Mouse (Mus musculus): ENCODE results near the gene Mybphl. TPM values are rescaled to one million over a fixed set of nuclear protein-coding genes. Genes with fewer than 3 reads are reported as not detected.

Gene Mybphl
- polyA plus RNA-seq, 1 experiment from 2014 or later: not detected

DNA sequence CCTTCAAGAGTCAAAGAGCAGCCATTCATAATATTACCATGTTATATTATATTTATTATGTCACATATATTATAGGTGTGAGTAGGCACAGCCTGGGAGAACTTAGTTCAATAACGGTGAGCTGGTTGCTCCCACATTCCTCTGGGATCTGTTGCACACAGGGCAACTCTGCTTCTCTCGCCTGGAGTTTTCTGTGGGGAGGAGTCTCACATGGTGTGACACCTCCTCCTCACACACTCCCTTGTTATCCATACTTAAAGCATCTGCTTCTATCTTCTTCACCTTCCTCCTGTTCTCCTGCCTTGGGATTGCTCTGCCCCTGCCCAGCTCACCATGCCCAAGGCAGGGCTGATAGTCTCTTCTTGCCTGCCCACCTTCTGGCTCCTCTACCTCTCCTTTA is 23.7 kb upstream of the Mybphl start:
- Histone ChIP-seq H3K27me3 (no peaks in the 10 kb centered on the region), H3K9me3 (no peaks in the 10 kb centered on the region), H3K4me2 (replicated peaks) (no peak overlapping the region), H3K9ac (replicated peaks) (no peak overlapping the region), H3K4me3 (replicated peaks) (no peak overlapping the region), H3K36me3 (peaks cover 89% of the 10 kb centered on the region), H3K4me1 (replicated peaks) (no peaks in the 10 kb centered on the region), H3K27ac (no peak overlapping the region)
- no peak for ATAC-seq
- WGBS: 100% methylated on average over 2 of the region's 2 CpGs

- Histone ChIP-seq H3K36me3 (peaks cover 87% of the 10 kb centered on the region), H3K4me2 (replicated peaks) (no peak overlapping the region), H3K9ac (replicated peaks) (no peak overlapping the region), H3K9me3 (no peaks in the 10 kb centered on the region), H3K27me3 (no peaks in the 10 kb centered on the region), H3K4me1 (replicated peaks) (no peaks in the 10 kb centered on the region), H3K27ac (no peak overlapping the region), H3K4me3 (replicated peaks) (no peak overlapping the region)
- no peak for ATAC-seq
- 88% methylated on average over 7 of the region's 7 CpGs for WGBS
These were observed 22.5 kb upstream of the Mybphl start for GRCm38 (mm10) chr3:108342185-108342584.

DNA sequence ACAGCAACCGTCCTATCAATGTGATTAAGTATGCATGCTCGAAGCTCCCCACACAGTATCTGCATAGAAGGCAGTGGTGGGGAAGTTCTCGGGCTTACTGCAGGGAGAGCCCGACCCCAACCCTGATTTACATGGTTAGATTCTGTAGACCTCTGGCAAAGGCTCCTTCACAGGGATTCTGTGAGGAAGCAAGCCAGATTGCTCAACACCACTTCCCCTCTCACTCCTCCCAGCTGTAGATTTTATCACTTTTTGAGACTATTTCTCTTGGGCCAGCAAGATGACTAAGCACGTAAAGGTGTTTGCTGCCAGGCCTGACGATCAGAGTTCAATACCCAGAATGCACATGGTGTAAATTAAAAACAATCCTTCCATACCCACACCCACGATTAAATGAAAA is 18.9 kb upstream of the Mybphl start:
- no peaks in the 10 kb centered on the region for H3K9me3 ChIP-seq
- ATAC-seq: no peak
- no peaks in the 10 kb centered on the region for H3K4me1 ChIP-seq (replicated peaks)
- no peak overlapping the region for H3K9ac ChIP-seq (replicated peaks)
- no peaks in the 10 kb centered on the region for H3K27me3 ChIP-seq
- no peak overlapping the region for H3K27ac ChIP-seq
- H3K4me3 ChIP-seq (replicated peaks): no peak overlapping the region
- H3K4me2 ChIP-seq (replicated peaks): no peak overlapping the region
- 88% methylated on average over 7 of the region's 7 CpGs for WGBS
- peaks cover 89% of the 10 kb centered on the region for H3K36me3 ChIP-seq

DNA sequence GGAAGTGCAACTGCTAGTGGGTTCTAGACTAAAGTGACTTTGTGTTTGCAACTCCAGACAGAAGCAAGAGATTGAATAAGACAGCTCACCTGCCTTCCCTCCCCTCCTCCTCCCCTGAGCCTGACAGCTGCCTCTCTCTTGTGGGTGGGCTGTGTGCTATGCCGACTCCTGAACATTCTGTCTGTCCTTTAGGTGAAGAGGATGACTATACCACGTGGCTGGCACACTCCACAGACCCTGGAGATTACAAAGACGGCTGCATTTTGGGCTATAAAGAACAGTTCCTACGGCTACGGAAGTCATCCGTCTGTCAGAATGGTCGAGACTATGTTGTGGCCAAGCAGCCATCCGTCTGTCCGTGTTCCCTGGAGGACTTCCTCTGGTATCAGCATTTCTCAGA is 16.3 kb upstream of the Mybphl start:
- Histone ChIP-seq H3K4me2 (replicated peaks) (no peak overlapping the region), H3K27me3 (no peaks in the 10 kb centered on the region), H3K9me3 (no peaks in the 10 kb centered on the region), H3K4me3 (replicated peaks) (no peak overlapping the region), H3K27ac (no peak overlapping the region), H3K36me3 (peaks cover 87% of the 10 kb centered on the region), H3K9ac (replicated peaks) (no peak overlapping the region), H3K4me1 (replicated peaks) (no peaks in the 10 kb centered on the region)
- 91% methylated on average over 9 of the region's 9 CpGs for WGBS
- no peak for ATAC-seq

GRCm38 (mm10) chr3:108355245-108355644 is 9.5 kb upstream of the Mybphl start:
- Histone ChIP-seq H3K9me3 (no peaks in the 10 kb centered on the region), H3K27me3 (no peaks in the 10 kb centered on the region), H3K27ac (no peak overlapping the region), H3K36me3 (peaks cover 88% of the 10 kb centered on the region), H3K4me3 (replicated peaks) (no peak overlapping the region), H3K4me2 (replicated peaks) (no peak overlapping the region), H3K9ac (replicated peaks) (no peak overlapping the region), H3K4me1 (replicated peaks) (peaks cover 2% of the 10 kb centered on the region)
- WGBS: 95% methylated on average over 3 of the region's 3 CpGs
- no peak for ATAC-seq

GRCm38 (mm10) chr3:108357051-108357450 is 7.7 kb upstream of the Mybphl start:
- Histone ChIP-seq H3K36me3 (peaks cover 70% of the 10 kb centered on the region), H3K4me3 (replicated peaks) (no peak overlapping the region), H3K4me2 (replicated peaks) (no peak overlapping the region), H3K9me3 (no peaks in the 10 kb centered on the region), H3K4me1 (replicated peaks) (peaks cover 14% of the 10 kb centered on the region), H3K27ac (no peak overlapping the region), H3K9ac (replicated peaks) (no peak overlapping the region), H3K27me3 (no peaks in the 10 kb centered on the region)
- 93% methylated on average over 10 of the region's 10 CpGs for WGBS
- no peak for ATAC-seq

- no peak overlapping the region for H3K4me2 ChIP-seq (replicated peaks)
- no peak overlapping the region for H3K27ac ChIP-seq
- H3K9me3 ChIP-seq: no peaks in the 10 kb centered on the region
- ATAC-seq: no peak
- peaks cover 15% of the 10 kb centered on the region for H3K4me1 ChIP-seq (replicated peaks)
- H3K4me3 ChIP-seq (replicated peaks): no peak overlapping the region
- WGBS: 90% methylated on average over 6 of the region's 6 CpGs
- no peak overlapping the region for H3K9ac ChIP-seq (replicated peaks)
- no peaks in the 10 kb centered on the region for H3K27me3 ChIP-seq
- H3K36me3 ChIP-seq: peaks cover 59% of the 10 kb centered on the region
These were observed 6.3 kb upstream of the Mybphl start for GRCm38 (mm10) chr3:108358445-108358844.

GRCm38 (mm10) chr3:108360894-108361293 is 3.8 kb upstream of the Mybphl start:
- WGBS: 2% methylated on average over 7 of the region's 7 CpGs
- Histone ChIP-seq H3K27me3 (no peaks in the 10 kb centered on the region), H3K4me1 (replicated peaks) (peaks cover 27% of the 10 kb centered on the region), H3K9ac (replicated peaks) (no peak overlapping the region), H3K36me3 (peaks cover 35% of the 10 kb centered on the region), H3K9me3 (no peaks in the 10 kb centered on the region), H3K4me2 (replicated peaks) (no peak overlapping the region), H3K27ac (peak overlapping the region; percentile 51), H3K4me3 (replicated peaks) (no peak overlapping the region)
- peak; percentile 74 for ATAC-seq

- H3K27ac ChIP-seq: 0 out of 2 replicates have a peak overlapping the region, but pooled peaks have one; percentile 35
- no peak overlapping the region for H3K4me3 ChIP-seq (replicated peaks)
- ATAC-seq: no peak
- H3K27me3 ChIP-seq: no peaks in the 10 kb centered on the region
- H3K9ac ChIP-seq (replicated peaks): no peak overlapping the region
- H3K9me3 ChIP-seq: no peaks in the 10 kb centered on the region
- peaks cover 7% of the 10 kb centered on the region; the same call in 1 of the 2 replicates for H3K36me3 ChIP-seq
- WGBS: 74% methylated on average over 3 of the region's 3 CpGs
- no peak overlapping the region for H3K4me2 ChIP-seq (replicated peaks)
- peaks cover 27% of the 10 kb centered on the region for H3K4me1 ChIP-seq (replicated peaks)
These were observed 1.1 kb upstream of the Mybphl start for GRCm38 (mm10) chr3:108363626-108364025.

DNA sequence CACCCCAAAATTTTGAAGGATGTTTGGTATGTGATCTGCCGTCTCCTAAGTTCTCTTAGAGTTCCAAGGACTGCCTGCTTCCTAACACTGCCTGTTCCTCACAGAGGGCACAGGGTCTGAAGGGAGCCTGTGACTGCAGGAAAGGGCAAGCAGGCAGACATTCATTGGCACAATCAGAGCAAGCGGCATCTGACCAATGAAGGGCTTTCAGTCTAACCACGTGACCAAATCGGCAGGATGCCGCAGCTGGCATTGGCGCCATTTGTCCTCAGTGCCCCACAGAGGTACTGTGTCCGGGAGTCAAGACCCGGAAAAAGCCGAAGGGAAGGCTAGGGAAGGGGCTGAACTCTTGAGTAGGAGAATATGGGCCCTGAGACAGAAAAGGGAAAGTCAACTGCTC is 2.5 kb downstream of the Mybphl start:
- H3K27ac ChIP-seq: no peak overlapping the region
- H3K4me1 ChIP-seq (replicated peaks): peaks cover 13% of the 10 kb centered on the region
- H3K36me3 ChIP-seq: no peaks in the 10 kb centered on the region
- no peak overlapping the region for H3K9ac ChIP-seq (replicated peaks)
- no peaks in the 10 kb centered on the region for H3K27me3 ChIP-seq
- peak; percentile 51 for ATAC-seq
- H3K4me3 ChIP-seq (replicated peaks): no peak overlapping the region
- H3K9me3 ChIP-seq: no peaks in the 10 kb centered on the region
- 70% methylated on average over 9 of the region's 9 CpGs for WGBS
- peak overlapping the region; percentile 24 for H3K4me2 ChIP-seq (replicated peaks)

- WGBS: 80% methylated on average over 3 of the region's 3 CpGs
- Histone ChIP-seq H3K4me2 (replicated peaks) (no peak overlapping the region), H3K9me3 (no peaks in the 10 kb centered on the region), H3K9ac (replicated peaks) (no peak overlapping the region), H3K4me3 (replicated peaks) (no peak overlapping the region), H3K27ac (no peak overlapping the region), H3K27me3 (no peaks in the 10 kb centered on the region), H3K4me1 (replicated peaks) (peaks cover 13% of the 10 kb centered on the region), H3K36me3 (no peaks in the 10 kb centered on the region)
- ATAC-seq: no peak
These were observed 3.1 kb downstream of the Mybphl start for GRCm38 (mm10) chr3:108367828-108368227.

DNA sequence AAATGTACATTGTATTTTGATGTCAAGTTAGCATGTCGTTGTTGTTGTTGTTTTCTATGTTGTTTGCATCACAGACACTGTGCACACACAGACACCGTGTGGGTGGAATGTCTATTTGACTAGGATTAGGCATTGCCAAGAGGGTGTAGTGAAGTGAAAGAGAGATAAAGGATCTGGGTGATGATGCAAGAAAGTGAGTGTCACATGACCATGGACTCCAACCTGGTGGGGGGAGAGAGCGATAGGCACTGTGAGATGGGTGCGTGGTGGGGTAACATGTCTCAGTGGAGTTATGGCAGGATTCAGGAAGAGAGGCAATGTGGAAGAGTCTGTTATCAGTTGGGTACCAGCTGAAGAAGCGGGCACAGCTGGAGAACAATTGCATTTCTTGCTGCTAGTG is 4.0 kb downstream of the Mybphl start:
- Histone ChIP-seq H3K4me1 (replicated peaks) (peaks cover 9% of the 10 kb centered on the region), H3K4me2 (replicated peaks) (no peak overlapping the region), H3K27me3 (no peaks in the 10 kb centered on the region), H3K4me3 (replicated peaks) (no peak overlapping the region), H3K9ac (replicated peaks) (no peak overlapping the region), H3K9me3 (no peaks in the 10 kb centered on the region), H3K27ac (no peak overlapping the region), H3K36me3 (no peaks in the 10 kb centered on the region)
- ATAC-seq: no peak
- WGBS: 85% methylated on average over 5 of the region's 5 CpGs

DNA sequence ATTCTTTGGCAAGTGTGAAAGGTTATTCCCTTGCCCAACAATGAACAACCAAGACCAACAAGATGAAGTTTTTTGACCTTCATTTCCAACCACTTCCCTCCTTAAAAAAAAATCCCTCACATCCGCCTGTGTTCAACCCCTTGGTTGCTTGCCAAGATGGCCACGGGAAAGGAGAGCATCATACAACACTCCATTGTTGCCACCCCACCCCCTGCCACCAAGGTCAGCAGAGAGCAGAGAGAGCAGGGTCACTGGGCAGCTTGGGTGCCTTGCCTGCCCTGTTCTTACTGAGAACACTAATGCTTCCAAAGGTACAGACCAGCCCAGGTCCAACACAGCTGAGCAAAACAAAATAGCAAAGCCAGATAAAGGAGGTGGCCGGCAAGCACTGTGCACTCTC is 7.6 kb downstream of the Mybphl start:
- Histone ChIP-seq H3K27ac (no peak overlapping the region), H3K27me3 (no peaks in the 10 kb centered on the region), H3K4me1 (replicated peaks) (no peaks in the 10 kb centered on the region), H3K4me2 (replicated peaks) (no peak overlapping the region), H3K9me3 (no peaks in the 10 kb centered on the region), H3K9ac (replicated peaks) (no peak overlapping the region), H3K4me3 (replicated peaks) (no peak overlapping the region), H3K36me3 (no peaks in the 10 kb centered on the region)
- 71% methylated on average over 3 of the region's 3 CpGs for WGBS
- ATAC-seq: no peak
